Mouse (Mus musculus) liver, embryonic 16.5 days (tissue): ENCODE results near the gene Frrs1. TPM values are rescaled to one million over a fixed set of nuclear protein-coding genes. Genes with fewer than 3 reads are reported as not detected.

Experiments
- polyA plus RNA-seq: library from polyadenylated mRNA; unstranded; fragments of >200 nt; fragmentation: Nextera tagmentation; extraction: Ambion mirVana; gene quantifications from 2 replicates; pipeline ENCODE4 v1.2.1, GENCODE M21; 2015

Frrs1 gene
- polyA plus RNA-seq, 1 experiment from 2014 or later, result 51.8 TPM

Other genes with a start within 250 kb of the Frrs1 start
- 7.0 and 7.3 TPM in 2 replicates for gene Trmt13, start 244.9 kb upstream of the Frrs1 start, polyA plus RNA-seq
- 32.0 and 32.8 TPM in 2 replicates for gene Mfsd14a, start 196.8 kb upstream of the Frrs1 start, polyA plus RNA-seq
- not detected in 2 replicates for gene Gm43191, start 178.2 kb upstream of the Frrs1 start, polyA plus RNA-seq
- 7.0 and 7.2 TPM in 2 replicates for gene Slc35a3, start 146.6 kb upstream of the Frrs1 start, polyA plus RNA-seq
- 14.3 and 19.6 TPM in 2 replicates for gene Agl, start 51.3 kb upstream of the Frrs1 start, polyA plus RNA-seq
- gene 4930455H04Rik, start 108.8 kb downstream of the Frrs1 start, polyA plus RNA-seq, result not detected in 2 replicates
- gene Palmd, start 109.5 kb downstream of the Frrs1 start, polyA plus RNA-seq, result 4.5 TPM in 2 replicates